Mouse (Mus musculus) erythroid progenitor cell, adult 5-6 weeks (primary cell): Measurements from ENCODE around the gene Dclre1c. TPM values are rescaled to one million over a fixed set of nuclear protein-coding genes. Genes with fewer than 3 reads are reported as not detected.

Experiments
- ATAC-seq: replicated peaks from 2 replicates; pipeline ENCODE4 v1.8.0; 2016; ENCODE audit warnings: moderate number of reproducible peaks, mild to moderate bottlenecking, moderate TSS enrichment, inconsistent platforms; ENCODE audit not compliant: poor library complexity, low FRiP score, severe bottlenecking
- total RNA-seq, 2 experiments: library from RNA; stranded (forward) in 1 of 2; stranded (reverse) in 1 of 2; fragments of 150-400 nt in 1 of 2; fragments of 186-747, 209-891 nt in 1 of 2; gene quantifications; 2 replicates each; pipeline versions ENCODE4 v1.2.3 to v1.2.4; 2015 to 2017; ENCODE audit warnings: low replicate concordance in 2 of 2

Gene Dclre1c
- total RNA-seq, 2 experiments from 2014 or later, result 16.8 to 17.9 TPM

DNA sequence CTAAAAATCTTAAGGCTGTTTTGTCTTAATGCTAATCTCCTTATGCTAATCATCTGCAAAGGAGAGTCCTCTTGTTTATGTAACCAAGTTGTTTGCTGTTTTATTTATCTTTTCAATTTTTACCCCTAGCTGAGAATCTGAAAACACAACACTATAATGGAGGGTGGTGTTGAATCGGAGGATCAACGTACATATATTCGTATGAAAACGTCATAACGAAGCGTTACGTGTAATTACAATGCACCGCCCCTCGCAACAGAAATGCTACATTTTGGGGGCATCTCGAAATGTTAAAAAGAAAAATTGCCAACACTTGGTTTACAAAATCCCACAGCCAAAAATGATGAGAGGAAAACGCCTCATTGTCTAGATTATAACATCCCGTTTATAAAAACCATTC is 50.0 kb downstream of the Dclre1c start:
- 0 out of 2 replicates have a peak, but pooled peaks have one; percentile 28 for ATAC-seq

DNA sequence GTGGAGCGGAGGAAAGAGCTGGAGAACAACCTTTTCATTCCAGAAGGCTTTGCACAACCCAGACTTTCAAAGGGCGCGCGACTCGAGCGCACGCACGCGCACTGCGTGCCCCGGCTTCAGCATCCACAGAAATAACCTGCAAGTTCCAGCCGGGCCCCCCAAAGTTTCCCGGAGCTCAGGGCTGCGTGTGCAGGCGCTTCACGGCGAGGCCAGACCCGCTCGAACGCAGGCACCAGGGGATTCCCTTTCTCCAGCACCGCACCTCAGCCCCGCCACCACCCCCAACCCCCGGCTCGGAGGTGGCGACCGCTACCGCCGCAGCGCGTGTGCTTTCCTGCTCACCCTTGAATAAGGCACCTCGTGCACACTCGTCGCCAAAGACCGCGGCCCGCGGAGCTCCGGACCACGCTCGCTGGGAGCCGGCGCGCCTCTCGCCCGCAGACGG is 50.5 kb downstream of the Dclre1c start:
- ATAC-seq, result peak; percentile 58

DNA sequence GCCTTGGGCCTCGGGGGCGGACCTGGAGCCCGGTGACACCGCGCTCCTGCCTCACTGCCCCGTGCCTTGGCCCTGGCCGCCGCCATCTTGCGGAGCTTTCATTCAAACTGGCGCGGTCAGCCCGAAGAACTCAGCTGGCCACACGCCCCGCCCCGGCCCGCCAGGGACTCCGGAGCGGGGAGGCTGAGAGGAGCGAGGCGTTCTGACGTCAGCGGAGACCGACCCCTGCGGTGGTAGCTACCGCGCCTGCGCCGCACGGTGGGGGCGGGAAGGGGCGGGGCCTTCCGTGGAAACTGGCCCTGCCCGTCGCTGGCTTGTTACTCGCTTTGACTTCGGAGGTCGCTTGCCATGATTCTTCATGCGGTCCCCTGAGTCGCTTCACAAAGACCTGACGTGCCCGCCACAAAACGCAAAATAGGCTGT is 50.9 kb downstream of the Dclre1c start, which contains the start of gene Suv39h2:
Gene Suv39h2, minus strand, starts transcription at position 171 of the 423 bp plus-strand sequence.
- peak; percentile 96 for ATAC-seq

DNA sequence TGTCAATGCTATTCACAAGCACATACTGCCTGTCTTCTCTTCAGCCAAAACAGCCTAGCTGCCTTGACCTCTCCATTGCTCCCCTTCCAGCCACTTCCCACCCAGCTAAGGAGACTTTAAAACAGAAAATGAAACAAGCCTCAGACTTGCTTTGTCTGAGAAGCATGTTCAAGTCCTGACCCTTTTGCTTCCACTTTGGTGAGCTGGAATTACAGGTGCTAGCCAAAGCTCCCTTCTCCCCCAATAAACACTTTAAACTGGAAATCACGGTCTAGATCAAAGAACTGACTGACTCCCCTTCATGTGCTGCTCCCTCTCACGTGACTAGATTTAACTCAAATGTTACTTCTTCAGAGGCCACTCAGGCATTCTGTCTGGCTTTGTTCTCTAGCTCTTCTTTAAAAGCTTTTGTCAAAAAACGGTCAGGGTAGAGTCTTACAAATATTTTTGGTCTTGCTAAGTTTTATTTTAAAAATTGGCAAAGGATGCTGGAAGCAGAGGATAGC is 51.9 kb downstream of the Dclre1c start:
- ATAC-seq, result no peak

DNA sequence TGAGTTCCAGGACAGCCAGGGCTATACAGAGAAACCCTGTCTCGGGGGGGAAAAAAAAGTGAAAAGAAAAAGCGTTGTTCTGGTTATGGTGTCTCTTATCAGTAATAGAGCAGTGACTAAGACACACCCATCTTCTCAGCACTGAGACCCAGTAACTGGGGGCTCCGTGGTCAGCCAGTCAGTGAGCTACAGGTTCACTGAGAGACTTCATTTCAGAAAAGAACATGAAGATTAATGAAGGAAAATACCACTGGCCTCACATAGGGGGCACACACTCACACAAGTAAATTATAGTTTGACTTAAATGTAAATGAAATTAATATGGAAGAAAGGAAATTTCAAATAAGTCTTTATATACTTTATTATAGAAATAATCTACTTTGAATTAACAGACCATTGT is 56.3 kb downstream of the Dclre1c start:
- ATAC-seq, result no peak

DNA sequence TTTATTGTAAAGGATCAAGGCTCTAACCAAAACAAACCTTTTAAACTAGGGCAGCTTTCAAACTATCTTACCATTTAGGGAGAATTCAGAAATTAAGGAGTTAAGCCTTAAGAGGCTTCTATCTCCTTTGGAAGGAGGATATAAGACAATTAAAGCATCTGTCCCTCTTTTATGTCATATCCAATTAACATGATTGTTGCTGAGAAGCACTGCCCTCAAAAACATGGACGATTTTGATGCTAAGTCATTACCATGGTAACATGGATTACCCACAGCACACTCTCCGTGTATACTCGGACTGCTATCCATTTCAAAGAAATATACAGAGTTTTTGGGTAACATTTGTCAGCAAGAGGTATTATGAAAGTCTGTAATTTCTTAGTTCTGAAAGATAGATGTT is 65.9 kb downstream of the Dclre1c start:
- no peak for ATAC-seq

DNA sequence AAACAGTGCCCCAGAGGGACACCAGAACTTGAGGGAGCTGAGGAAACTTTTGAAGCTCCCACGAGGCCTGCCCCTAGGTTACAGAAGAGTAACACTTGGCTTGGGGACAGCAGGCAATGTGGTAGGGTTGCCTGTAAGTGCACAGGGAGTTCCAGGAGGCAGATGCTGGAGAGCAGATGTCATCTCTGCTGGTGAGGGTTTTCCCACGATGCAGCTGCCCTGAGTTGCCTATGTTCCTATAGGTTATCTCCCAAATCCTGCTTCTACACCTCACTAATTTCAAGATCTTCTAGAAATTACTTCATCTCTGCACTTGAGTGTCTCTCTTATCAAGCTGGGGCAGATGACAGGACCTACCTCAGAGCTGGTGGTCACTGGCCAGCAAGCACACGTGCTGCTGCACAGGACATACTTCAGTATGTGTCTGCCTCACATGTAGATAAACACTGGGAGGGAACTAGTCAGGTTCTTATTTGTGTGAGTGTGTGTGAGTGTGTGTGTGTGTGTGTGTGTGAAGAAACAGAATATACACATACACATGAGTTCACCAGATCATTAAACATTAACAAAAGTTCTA is 70.0 kb downstream of the Dclre1c start:
- ATAC-seq, result no peak; the same call in 1 of the 2 replicates

DNA sequence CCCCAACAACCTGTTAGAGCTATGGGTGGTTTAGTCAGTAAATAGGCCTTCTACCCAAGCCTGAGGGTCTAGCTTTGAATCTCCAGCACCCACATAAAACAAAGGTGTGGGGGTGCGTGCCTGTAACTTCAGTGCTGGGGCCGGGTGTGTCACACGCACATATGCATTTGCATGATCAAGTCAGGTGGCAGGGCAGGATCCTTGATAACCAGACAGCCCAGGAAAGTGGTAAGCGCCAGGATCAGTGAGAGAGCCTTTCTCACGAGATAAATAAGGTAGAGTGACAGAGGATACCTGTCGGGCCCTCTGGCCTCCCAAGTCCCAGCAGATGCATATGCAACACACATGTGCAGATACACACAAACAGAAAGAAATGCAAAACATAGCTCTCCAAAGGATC is 75.6 kb downstream of the Dclre1c start:
- ATAC-seq, result no peak

DNA sequence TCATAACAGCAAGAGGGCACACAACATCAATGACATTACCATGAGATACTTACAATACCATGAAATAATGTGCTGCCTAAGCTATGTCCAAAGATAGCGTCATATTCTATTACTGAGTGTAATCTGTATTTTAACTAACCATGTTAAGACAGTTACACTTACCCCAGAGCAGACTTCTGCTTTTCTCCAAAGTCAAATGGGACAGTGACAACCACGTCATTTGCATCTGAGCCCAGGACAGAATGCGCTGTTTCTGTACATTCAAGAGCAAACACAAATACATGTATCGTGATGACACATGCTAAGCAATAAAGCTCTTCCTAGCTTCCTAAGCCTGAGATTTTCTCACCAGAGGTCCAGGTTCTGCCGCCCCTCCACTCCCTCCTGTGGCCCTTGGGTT is 77.0 kb downstream of the Dclre1c start:
- no peak for ATAC-seq

DNA sequence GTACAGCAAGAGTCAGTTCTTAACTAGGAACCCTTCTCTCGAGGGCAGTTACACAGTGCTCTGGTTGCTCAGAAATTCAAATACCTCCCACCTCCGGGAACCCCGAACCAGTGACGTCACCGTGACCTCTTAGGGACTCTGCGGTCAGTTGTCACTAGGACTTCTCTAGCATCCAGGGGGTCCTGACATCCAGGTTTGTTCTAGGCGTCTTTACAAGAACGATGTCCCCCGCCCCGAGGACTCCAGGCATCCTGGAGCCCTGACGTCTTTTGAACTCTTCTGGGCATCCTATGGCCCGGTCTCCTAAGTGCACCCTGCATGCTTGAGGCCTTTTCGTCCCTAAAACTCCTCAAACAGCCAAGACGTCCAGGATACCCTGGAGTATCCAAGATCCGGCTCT is 88.1 kb downstream of the Dclre1c start:
- peak; percentile 37 for ATAC-seq

DNA sequence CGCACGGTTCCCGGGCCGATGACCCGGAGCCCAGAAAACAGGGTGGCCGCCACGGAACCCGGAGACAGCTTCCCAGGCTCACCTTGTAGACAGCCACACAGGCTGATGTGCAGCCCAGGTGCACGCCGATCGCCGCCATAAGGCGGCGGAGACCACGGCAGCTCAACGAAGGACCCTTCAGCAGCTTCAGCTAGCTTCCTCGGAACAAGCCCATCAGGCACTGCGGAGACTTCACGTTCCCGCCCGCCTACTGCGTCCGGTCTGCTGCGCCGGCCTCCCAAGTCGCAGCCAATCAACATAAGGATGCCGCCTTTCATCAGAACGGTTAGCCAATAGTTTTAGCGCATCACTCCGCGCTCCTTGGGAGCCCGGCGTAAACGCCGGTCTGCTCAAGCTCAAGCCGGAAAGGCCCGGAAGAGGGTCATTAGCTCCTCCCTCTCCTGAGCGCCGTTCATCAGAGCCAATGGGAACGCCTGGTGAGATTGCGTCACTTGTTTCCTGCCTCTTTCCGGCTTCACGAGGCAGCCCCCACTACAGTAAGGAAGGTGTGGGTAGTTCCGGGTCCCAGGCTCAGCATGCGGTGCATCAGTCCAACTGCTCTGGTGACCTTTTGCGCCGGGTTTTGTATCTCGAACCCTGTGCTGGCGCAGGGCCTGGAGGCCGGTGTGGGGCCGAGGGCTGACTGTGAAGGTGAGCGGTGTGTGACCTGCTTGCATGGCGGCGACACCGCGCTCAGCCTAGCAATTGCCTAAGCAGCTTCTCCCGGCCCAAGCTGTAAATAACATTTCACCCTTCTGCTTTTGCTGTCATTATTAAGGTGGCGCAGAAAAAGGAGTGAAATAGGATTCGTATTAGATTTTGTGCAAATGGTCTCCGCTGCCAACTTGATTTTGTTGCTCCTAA is 88.9 kb downstream of the Dclre1c start, which contains the start of the genes Gm45902, Hspa14 and Cdnf:
Gene Gm45902, minus strand, starts transcription at position 239 of the 903 bp plus-strand sequence.
Gene Hspa14, minus strand, starts transcription at position 263 of the 903 bp plus-strand sequence.
Gene Cdnf, plus strand, starts transcription at position 479 of the 903 bp plus-strand sequence.
- peak; percentile 95 for ATAC-seq

Other genes with a start within 250 kb of the Dclre1c start
- gene Nmt2, start 139.9 kb upstream of the Dclre1c start, total RNA-seq (2015; ENCODE audit: low replicate concordance), result 9.7 and 11.7 TPM in 2 replicates
- gene Nmt2, start 139.9 kb upstream of the Dclre1c start, total RNA-seq (2017; ENCODE audit: low replicate concordance), result 13.8 and 15.3 TPM in 2 replicates
- 2.5 and 5.8 TPM in 2 replicates for gene Rpp38, start 91.5 kb upstream of the Dclre1c start, total RNA-seq (2015; ENCODE audit: low replicate concordance)
- gene Rpp38, start 91.5 kb upstream of the Dclre1c start, total RNA-seq (2017; ENCODE audit: low replicate concordance), result 2.6 TPM in 1 of 2 replicates, not detected in the other
- gene Acbd7, start 88.0 kb upstream of the Dclre1c start, total RNA-seq (2015; ENCODE audit: low replicate concordance), result not detected in 2 replicates
- gene Acbd7, start 88.0 kb upstream of the Dclre1c start, total RNA-seq (2017; ENCODE audit: low replicate concordance), result not detected in 2 replicates
- gene Olah, start 26.9 kb upstream of the Dclre1c start, total RNA-seq (2015; ENCODE audit: low replicate concordance), result not detected in 2 replicates
- not detected in 2 replicates for gene Olah, start 26.9 kb upstream of the Dclre1c start, total RNA-seq (2017; ENCODE audit: low replicate concordance)
- gene Meig1, start 1.5 kb upstream of the Dclre1c start, total RNA-seq (2015; ENCODE audit: low replicate concordance), result not detected in 2 replicates
- gene Meig1, start 1.5 kb upstream of the Dclre1c start, total RNA-seq (2017; ENCODE audit: low replicate concordance), result not detected in 2 replicates
- 14.8 and 15.5 TPM in 2 replicates for gene Suv39h2, start 50.9 kb downstream of the Dclre1c start, total RNA-seq (2015; ENCODE audit: low replicate concordance)
- 8.7 and 9.2 TPM in 2 replicates for gene Suv39h2, start 50.9 kb downstream of the Dclre1c start, total RNA-seq (2017; ENCODE audit: low replicate concordance)
- gene Gm45902, start 88.7 kb downstream of the Dclre1c start, total RNA-seq (2015; ENCODE audit: low replicate concordance), result 7.2 and 10.5 TPM in 2 replicates
- 14.0 and 14.7 TPM in 2 replicates for gene Gm45902, start 88.7 kb downstream of the Dclre1c start, total RNA-seq (2017; ENCODE audit: low replicate concordance)
- gene Hspa14, start 88.7 kb downstream of the Dclre1c start, total RNA-seq (2015; ENCODE audit: low replicate concordance), result 57.8 and 72.1 TPM in 2 replicates
- gene Hspa14, start 88.7 kb downstream of the Dclre1c start, total RNA-seq (2017; ENCODE audit: low replicate concordance), result 94.5 and 181 TPM in 2 replicates
- gene Cdnf, start 88.9 kb downstream of the Dclre1c start, total RNA-seq (2015; ENCODE audit: low replicate concordance), result not detected in 2 replicates
- gene Cdnf, start 88.9 kb downstream of the Dclre1c start, total RNA-seq (2017; ENCODE audit: low replicate concordance), result 0.39 TPM in 1 of 2 replicates, not detected in the other
- 155 and 288 TPM in 2 replicates for gene Fam107b, start 146.4 kb downstream of the Dclre1c start, total RNA-seq (2015; ENCODE audit: low replicate concordance)
- gene Fam107b, start 146.4 kb downstream of the Dclre1c start, total RNA-seq (2017; ENCODE audit: low replicate concordance), result 101 and 104 TPM in 2 replicates